Mouse (Mus musculus) adrenal gland, adult 10 weeks (tissue): ENCODE measurements around the gene Rnf4. TPM values are rescaled to one million over a fixed set of nuclear protein-coding genes. Genes with fewer than 3 reads are reported as not detected.

Experiments used
- polyA plus RNA-seq: library from polyadenylated mRNA; stranded (reverse); fragments of 350-450 nt; fragmentation: Illumina TruSeq; extraction: RNeasy Lipid Tissue Mini Kit (QIAGEN cat#74804); gene quantifications from one replicate; pipeline ENCODE4 v1.2.3, GENCODE M21; 2014; ENCODE audit warnings: low read depth, low replicate concordance

Gene Rnf4
- polyA plus RNA-seq = 101 TPM

DNA sequence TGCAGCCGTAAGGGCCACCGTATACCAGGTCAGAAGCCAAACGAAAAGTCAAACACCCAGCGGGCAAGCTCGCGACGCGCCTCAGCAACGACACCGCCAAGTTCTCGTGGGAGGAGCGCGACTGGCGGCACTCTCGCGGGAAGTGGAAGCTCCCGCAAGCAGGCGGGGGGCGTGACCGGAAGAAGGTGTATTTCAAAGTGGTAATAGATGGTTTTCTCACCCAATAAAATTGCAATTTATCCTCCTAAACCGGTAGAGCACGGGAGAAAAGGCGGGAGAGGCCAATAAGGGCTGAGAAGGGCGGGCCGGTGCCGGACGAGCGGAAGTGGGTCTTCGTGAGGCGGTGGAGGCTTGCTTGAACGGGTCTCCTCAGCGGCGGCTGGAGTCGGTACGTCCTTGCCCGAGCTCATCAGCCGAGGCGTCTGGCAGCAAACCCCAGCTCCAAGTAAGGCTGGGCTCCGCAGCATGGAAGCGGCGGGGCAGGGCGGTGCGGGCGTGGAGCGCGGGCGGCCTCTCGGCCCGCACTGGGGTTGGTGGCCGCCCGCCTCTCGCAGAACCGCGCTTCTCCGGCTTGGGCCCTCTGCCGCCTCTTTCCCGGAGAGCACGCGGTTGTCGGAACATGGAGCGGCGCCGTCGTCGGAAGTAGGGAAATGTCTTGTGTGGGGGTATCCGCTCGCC lies at the start of gene Rnf4:
Gene Rnf4 (plus strand): TSS at position 193 of the 678 bp plus-strand sequence.

DNA sequence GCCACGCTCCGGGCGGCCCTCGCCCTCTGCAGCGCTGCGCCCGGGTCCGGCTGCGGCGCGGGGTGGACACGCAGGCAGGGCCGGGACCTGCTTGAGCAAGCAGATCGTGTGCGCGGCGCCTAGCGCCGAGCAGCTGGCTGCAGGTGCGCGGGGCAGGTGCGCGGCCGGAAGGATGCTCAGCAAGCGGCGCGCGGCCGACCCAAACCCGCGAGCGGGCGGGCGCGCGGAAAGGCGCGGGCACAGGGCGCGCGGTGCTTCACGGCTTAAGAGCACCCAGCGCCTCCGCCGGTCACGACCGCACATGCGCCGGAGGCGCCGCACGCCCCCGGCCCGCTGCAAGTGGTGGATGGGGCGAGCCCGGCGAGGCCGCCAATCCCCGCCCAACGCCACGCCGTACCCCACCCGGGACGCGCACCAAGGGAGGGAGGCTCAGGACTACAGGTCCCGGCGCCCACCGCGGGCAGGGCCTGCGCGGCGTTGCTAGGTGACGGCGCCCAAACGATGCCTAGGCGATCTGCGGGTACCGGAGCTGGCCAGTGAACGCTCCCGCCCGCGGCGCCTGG lies 47.9 kb upstream of the Rnf4 start, which contains the start of the genes Zfyve28 and Cfap99:
Gene Zfyve28 (minus strand): TSS at position 296 of the 563 bp plus-strand sequence.
Gene Cfap99 (plus strand): TSS at position 447 of the 563 bp plus-strand sequence.

DNA sequence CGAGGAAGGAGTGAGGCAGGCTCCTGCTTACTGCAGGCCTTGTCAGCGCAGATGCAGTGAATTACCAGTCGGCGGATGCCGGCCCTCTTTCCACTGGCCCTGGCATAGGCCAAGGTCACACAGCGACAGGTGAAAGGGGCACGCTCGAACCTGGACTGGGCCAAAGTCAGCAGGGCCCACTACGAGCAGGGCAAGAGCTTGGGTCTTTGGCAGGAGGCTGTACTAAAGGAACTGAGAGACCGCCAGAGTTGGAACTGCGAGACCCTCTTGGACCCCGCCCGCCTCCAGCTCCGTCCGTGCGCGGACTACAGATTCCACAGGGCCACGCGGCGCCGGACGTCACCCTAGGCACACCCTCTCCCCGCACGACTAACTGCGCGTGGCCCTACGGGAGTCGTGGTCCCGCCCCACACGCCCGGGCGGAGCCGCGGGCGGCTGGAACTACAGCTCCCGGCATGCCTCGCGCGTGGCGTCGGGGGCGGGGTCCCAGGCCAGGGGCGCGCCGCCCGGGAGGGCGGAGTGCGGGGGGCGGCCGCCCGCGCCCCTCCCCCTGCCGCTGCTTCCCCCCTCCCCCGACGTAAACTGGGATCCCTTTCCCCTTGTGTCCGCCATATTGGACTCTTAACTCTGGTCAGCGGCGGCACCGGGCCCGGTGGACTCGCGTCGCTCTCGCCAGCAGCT lies 33.4 kb downstream of the Rnf4 start, which contains the start of gene Fam193a:
Gene Fam193a (plus strand): TSS at position 593 of the 681 bp plus-strand sequence.

Other genes starting within 250 kb of the Rnf4 start
- gene Poln, start 166.8 kb upstream of the Rnf4 start, polyA plus RNA-seq = 8.6 TPM
- 53.0 TPM for gene Haus3, start 166.8 kb upstream of the Rnf4 start, polyA plus RNA-seq
- gene Mxd4, start 148.6 kb upstream of the Rnf4 start, polyA plus RNA-seq = 16.4 TPM
- not detected for gene Zfyve28, start 47.8 kb upstream of the Rnf4 start, polyA plus RNA-seq
- not detected for gene Cfap99, start 47.7 kb upstream of the Rnf4 start, polyA plus RNA-seq
- gene Fam193a, start 33.6 kb downstream of the Rnf4 start, polyA plus RNA-seq = 19.2 TPM
- 6.9 TPM for gene Tnip2, start 177.7 kb downstream of the Rnf4 start, polyA plus RNA-seq
- 1.5 TPM for gene Sh3bp2, start 189.5 kb downstream of the Rnf4 start, polyA plus RNA-seq
- gene Add1, start 237.4 kb downstream of the Rnf4 start, polyA plus RNA-seq = 91.3 TPM